Mouse (Mus musculus) lung, postnatal 10 days (tissue): ENCODE measurements at regions not wholly inside any gene's neighbourhood (a gene's known extent, or its start where the extent isn't known, plus 50 kb on each side); places are given as distances from the start of the nearest gene placed in this dataset.
A peak's percentile ranks its signal among the peaks of the same experiment; 100 is the strongest.

Experiments used
- DNase-seq: peaks from one replicate; pipeline ENCODE4 v3.0.0; 2021

GRCm38 (mm10) chr9:59153126-59153525, 116.9 kb upstream of the Neo1 start:
- peak; percentile 72 for DNase-seq

GRCm38 (mm10) chr9:59144256-59144800, 108.1 kb upstream of the Neo1 start:
- no peak for DNase-seq

GRCm38 (mm10) chr9:59143610-59144009, 107.4 kb upstream of the Neo1 start:
- DNase-seq, result no peak

GRCm38 (mm10) chr9:59134171-59135041, 98.2 kb upstream of the Neo1 start:
- peak; percentile 49 for DNase-seq

- peak; percentile 59 for DNase-seq
Measured at GRCm38 (mm10) chr9:59129699-59130340, 93.6 kb upstream of the Neo1 start.

GRCm38 (mm10) chr9:59129252-59129651, 93.0 kb upstream of the Neo1 start:
- peak; percentile 40 for DNase-seq

GRCm38 (mm10) chr9:59128023-59128422, 91.8 kb upstream of the Neo1 start:
- DNase-seq, result no peak

GRCm38 (mm10) chr9:59125886-59126285, 89.6 kb upstream of the Neo1 start:
- DNase-seq, result no peak

- DNase-seq, result peak; percentile 54
Measured at GRCm38 (mm10) chr9:59116561-59116960, 80.3 kb upstream of the Neo1 start.

- no peak for DNase-seq
Measured at GRCm38 (mm10) chr9:59113859-59114258, 77.6 kb upstream of the Neo1 start.

- peak; percentile 23 for DNase-seq
Measured at GRCm38 (mm10) chr9:59099738-59100137, 63.5 kb upstream of the Neo1 start.

GRCm38 (mm10) chr9:59097564-59097963, 61.3 kb upstream of the Neo1 start:
- peak; percentile 48 for DNase-seq

GRCm38 (mm10) chr9:59096551-59097268, 60.5 kb upstream of the Neo1 start:
- peak; percentile 32 for DNase-seq

- peak; percentile 7 for DNase-seq
Measured at GRCm38 (mm10) chr9:59095626-59096025, 59.4 kb upstream of the Neo1 start.

GRCm38 (mm10) chr9:59094106-59094505, 57.9 kb upstream of the Neo1 start:
- DNase-seq, result no peak

GRCm38 (mm10) chr9:59091179-59091578, 54.9 kb upstream of the Neo1 start:
- DNase-seq, result no peak

GRCm38 (mm10) chr9:59087704-59088103, 51.5 kb upstream of the Neo1 start:
- no peak for DNase-seq

GRCm38 (mm10) chr9:59087112-59087511, 50.9 kb upstream of the Neo1 start:
- no peak for DNase-seq

- DNase-seq, result no peak
Measured at GRCm38 (mm10) chr9:59086556-59087102, 50.4 kb upstream of the Neo1 start.
